Mouse (Mus musculus) cerebellum, postnatal 4 days (tissue): ENCODE data around the gene Tk1.
"Not testable (repeated sequence)": the region's sequence is repeated elsewhere in the genome, so short reads cannot be mapped to it uniquely, and the experiment has no call there.

Source experiments
- DNase-seq, 2 experiments: peaks; one replicate each; pipeline ENCODE4 v3.0.0; 2022; ENCODE audit warnings: low spot score in 2 of 2, mixed read lengths in 1 of 2

Tk1 gene

DNA sequence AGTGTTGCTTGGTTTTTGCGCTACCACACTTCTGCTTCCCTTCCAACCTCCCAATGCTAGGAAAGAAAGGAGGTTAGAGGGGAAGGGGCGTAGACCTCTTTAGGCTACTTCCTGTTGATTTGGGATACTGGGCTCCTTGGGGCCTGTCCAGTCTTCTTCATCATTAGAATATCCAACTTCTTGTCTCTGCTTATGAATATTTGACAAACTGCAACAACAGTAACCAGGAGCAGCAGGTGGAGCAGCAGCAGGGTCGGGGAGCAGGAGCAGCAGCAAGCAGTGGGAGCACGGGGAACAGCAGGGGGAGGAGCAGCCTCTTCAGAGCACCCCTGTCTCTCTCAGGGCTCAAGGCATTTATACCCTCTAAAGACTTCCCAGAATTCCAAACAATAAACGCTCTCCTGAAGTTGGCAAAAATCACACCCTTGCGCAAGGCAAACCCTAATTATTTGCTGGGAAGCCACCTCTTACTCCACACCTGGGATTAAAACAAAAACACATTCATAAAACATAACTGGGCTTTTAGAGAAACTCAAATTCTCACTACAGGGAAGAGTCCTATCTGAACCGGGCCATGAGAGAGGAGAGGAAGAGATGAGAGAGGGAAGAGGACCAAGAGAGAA, 21.8 kb upstream of the Tk1 start:
- DNase-seq, result no peak

DNA sequence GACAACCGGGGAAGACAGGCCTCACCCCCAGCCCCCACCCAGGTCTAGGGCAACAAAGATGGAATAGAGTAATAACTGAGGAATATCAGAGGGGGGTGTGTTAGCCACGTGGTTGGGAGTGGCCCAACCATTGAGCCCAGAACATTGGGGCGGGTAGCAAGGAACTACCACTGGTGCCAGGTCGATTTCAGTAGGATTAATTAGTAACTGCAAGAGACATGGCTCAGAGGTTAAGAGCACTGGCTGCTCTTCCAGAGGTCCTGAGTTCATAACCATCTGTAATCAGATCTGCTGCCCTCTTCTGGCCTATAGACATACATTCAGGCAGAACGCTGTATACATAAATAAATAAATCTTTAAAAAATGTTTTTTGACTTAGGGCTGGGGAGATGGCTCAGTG, 20.7 kb upstream of the Tk1 start:
- DNase-seq, result no peak

DNA sequence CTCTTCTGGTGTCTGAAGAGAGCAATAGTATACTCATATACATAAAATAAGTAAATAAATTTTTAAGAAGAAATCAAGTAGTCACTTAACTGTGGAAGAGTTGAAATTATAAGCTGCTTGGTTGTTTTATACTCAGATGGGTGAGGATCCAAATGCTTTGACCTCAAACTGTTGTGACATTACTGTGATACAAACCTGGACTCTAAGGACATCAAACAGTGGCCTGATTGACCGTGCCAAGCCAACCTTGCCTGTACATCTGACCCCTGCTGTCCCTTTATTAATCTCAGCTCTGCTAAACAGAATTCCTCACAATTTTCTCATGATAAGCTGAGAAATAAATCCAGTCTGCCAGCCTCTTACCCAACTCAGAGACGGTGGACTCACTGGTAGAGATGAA, 19.8 kb upstream of the Tk1 start:
- DNase-seq, result no peak

DNA sequence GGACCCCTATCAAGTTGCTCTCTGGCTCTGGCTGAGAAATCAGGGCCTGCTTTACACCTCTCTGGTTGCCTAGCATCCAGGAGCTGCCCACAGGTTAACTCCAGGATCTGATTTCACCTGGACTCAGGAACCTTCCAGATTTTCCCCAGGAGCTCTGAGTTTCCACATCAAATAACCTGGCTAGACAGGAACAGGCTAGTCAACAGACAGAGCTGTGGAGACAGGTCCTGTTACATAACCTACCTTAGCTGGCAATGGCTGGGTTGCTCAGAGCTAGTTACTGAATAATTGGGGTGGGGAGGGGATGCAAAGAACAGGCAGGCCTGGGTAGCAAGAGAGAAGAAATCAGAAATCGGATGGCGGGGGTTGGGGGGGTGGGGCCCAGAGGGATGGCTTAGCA, 19.1 kb upstream of the Tk1 start:
- no peak for DNase-seq

DNA sequence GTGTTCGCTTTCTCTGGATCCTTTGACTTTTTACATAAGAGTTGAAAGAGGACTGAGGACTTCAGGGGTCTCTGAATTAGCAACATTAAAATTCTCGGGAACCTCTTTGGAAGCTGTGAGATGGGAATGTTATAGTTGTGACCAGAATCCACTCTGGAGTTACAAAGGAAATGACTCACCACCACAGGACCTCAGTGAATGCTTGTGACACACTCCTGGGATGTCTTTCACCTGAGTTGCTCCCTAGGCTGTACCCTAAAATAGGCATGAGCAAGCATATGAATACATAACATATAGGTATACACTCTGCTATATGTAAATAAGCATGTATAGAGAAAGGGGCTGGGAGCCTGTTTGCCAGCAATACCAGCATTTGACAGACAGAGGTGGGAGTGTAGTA, 17.5 kb upstream of the Tk1 start:
- no peak for DNase-seq

DNA sequence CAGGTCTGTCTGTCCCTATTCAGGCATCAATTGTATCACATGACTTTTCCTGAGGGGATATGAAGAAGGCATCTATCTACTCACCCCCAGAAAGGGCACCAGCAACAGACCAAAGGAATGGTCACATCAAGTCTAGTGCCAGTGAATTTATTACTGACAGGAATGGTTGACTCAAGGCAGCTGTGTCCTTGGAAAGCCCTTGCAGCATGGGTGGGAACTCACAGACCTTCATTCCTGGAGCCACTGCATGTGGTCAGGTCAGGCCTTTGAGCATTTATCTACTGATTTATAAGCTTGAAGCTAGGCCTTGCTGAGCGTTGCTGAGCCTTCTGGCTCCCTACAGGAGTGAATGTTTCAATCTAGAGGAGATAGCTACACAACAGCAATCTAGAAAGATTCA, 15.0 kb upstream of the Tk1 start:
- DNase-seq, result no peak

DNA sequence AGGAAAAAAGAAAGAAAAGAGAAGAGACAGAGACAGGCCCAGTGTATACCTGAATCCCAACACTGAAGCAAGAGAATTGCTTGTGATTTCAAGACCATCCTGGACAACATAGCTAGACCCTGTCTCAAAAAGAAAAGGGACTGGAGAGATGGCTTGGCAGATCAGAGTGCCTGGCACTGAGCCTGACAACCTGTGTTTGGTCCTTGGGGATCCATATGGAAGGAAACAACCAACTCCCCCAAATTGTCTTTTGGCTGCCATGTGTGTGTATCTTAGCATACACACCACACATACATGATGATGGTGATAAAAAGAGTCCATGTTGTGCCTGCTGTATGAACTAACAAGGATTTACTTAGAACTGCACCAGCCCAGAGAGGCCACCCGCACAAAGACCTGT, 13.1 kb upstream of the Tk1 start:
- DNase-seq, result no peak

DNA sequence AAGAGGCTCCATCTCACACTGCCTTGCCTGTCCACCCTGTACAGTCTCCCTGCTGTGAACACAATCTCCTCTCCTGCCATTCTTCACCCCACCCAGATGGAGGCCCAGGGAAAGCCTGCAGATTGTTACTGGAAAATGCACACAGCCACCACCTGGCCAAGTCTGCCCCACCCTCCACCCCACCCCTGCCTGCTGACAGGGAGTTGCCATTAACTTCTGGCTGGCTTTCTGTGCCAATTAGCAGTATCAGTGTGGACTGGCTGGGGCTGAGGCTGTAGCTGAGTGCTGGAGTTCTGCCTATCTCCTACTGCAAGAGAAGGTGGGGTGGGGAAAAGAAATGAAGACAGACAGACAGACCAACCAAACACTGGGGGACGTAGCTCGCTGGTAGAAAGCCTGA, 12.7 kb upstream of the Tk1 start:
- DNase-seq, result no peak

DNA sequence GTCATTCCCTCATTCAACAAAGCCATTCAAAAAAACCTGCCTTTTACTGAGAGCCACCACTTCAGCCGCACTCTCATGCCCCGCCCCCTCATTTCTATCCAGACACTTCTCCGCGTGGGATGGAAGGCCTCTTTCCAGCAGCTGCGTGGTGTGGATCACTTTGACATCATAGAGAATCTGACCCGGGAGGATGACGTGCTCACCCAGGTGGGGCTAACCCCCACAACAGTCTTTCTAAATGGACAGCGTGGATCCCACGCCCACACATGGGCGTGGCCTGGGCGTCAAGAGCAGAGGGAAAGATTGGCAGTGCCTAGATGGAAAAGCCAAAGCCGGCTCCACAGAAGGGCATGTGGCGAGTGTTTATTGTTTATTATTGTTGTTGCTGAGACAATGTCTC, 10.4 kb upstream of the Tk1 start:
- DNase-seq, result no peak

DNA sequence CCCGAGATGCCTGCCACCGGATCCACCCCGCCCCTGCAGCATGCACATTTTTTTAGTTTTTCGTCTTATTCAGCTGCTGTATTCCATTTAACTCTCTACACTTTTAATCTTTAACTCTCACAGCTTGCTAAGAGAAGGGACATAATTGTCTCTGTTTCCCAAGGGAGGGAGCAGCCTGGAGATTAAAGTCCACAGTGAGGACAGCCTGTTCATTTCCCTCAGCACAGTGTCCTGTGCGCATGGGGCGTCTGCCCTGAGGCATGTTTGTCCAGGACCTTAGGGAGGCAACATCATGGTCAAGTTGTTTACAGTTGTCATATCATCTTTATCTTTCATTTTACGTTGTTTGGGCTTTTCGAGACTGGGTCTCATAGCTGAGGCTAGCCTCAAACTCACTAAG, 8.2 kb upstream of the Tk1 start:
- DNase-seq, result no peak

DNA sequence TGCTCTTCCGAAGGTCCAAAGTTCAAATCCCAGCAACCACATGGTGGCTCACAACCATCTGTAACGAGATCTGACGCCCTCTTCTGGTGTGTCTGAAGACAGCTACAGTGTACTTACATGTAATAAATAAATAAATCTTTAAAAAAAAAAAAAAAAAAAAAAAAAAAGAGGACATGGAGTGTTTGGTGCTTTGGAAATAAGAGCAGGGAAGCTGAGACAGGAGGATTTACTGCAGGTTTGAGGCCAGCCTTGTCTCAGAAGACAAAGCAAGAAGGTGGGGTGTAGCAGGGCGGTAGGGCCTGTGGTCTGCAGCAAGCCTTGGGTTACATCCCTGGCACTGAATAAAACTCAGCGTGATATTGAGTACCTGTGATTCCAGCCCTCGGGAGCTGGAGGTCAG, 7.6 kb upstream of the Tk1 start:
- not testable (repeated sequence) for DNase-seq

DNA sequence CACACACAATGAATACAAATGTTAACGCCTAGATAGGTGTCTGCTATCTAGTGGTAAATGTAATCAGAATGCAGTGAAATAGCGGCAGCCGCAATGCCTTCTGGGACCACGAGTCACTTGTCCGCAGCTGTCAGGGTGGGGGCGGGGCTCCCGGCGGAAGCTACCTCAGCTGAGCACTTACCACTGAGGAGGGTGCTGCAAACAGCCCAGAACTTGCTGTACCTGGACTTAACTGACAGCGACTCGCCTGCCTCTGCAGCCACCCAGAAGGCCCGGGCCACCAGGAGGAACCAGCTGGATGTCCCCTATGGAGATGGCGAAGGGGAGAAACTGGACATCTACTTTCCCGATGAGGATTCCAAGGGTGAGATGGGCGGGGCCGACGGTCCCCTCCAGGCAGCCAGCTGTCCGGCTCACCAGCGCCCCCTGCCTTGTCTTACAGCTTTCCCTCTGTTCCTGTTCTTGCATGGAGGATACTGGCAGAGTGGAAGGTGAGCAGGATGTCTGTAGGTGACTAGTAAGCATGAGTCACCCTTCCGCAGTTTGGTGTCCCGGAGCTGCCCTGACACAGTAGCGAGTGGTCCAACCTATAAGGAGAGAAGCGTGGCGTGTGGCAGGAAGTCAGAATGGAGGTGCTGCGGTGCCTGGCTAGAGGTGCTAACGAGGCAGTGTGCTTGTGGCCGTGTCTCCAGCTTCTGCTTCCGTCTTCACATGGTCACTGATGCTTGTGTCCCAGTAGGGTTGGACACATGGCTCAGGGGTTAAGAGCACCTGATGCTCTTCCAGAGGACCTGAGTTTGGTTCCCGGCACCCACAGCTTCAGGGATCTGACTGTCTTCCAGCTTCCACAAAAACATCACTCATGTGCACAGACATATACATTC, 6.4 kb upstream of the Tk1 start:
- peak; percentile 36 to 69 for DNase-seq

DNA sequence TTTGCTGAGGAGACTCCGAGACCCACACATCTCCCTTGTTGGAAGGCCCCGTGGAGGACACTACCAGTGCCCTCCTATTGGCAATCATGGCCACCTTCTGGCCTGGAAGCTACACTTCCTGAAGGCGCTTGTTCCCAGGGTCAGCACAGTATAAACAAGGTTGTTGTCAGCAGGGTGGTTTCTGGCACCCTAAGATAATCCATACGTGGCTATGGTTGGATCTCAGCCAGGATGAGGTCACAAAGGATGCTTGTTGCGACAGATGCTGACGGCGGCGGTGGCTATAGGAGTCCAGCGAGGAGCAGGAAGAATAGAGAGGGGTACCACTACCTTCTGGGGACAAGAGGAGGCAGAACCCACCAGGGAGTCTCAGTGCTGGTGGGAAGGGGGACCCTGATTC, 4.5 kb upstream of the Tk1 start:
- DNase-seq, result no peak

DNA sequence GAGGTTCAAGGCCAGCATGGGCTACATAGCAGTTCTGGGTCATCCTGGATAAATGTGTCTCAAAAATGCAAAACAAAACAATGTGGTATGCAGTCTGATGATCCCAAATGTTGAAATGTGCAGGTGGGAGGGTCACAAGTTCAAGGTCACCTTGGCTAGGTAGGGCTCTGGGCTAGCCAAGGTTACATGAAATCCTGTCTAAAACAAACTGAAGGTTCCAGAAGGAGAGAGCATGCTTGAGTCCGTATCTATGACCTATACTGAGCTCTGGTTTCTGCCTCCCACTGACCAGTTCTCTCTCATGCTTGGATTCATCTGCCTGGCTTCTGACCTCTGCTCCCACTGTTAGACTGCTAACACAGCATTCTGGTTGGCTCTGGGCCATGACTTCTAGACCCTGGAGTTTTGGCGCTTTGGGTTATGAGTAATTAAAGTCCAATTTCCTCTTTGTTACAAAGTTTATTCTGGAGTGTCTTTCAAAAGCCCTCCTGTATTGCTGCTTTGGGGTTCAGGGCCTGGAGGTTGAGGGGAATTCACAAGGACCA, 3.9 kb upstream of the Tk1 start:
- DNase-seq, result no peak

DNA sequence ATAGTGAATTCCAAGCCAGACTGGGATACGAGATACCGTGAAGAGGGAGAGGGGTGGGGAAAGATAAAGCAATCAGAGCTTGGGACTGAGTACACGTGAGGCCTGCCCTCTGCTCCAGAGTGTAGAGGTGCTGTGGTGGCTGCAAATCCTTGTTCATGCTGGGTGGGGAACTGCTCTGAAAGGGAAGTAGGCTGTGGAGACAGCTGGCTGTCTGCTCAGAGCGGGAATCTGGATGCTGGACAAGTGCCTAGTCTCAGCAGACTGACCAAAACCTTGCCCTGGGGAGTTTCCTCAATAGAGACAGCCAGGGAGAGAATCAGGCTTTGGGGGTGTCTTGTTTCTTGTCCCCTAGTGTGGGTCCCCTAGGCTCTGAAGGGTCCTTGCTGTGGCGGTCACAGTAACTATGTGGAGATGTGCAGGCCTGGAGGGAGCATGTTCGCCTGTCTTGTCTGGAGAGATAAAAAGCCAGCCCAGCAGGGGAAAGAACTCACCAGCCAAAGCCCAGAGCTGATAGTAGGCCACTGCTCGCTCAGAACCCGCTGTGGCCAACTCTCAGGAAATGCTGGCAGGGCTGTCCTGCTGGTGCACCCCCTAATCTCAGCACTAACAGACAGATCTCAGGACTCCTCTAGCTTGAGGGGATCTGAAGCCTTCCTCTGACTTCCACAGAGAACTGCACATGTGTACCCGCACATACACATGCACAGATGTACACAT, 3.2 kb upstream of the Tk1 start:
- DNase-seq, result peak in 1 of 2 experiments; percentile 54

DNA sequence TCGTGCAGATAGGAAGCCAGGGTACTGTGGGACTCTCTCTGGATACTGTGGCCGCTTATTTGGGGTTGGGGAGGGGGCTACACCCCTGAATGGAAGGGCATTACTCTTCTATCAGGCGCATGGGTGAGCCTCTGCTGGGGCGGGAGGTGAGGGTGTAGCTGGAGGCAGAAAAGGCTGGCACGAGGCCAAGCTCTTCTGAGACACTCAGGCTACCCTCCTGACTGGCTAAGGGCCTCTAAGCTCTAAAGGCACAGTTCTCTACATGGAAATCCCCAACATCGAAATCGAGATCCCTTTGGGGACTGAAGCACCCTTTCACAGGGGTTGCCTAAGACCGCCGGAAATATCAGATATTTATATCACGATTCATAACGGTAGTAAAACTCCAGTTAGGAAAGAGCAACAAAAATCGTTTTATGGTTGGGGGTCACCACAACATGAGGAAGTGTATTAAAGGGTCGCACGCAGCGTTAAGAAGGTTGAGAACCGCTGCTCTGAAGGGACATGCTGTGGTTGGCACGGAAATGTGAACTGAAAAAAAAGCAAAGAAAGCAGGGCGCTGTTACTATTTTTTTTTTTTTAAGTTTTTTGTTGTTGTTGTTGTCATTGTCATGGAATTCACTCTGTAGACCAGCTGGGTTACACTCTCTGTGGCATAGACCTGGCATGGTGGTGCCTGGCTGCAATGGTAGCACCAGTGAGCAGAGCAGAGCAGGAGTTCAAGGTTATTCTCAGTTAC, 2.4 kb upstream of the Tk1 start:
- no peak for DNase-seq

DNA sequence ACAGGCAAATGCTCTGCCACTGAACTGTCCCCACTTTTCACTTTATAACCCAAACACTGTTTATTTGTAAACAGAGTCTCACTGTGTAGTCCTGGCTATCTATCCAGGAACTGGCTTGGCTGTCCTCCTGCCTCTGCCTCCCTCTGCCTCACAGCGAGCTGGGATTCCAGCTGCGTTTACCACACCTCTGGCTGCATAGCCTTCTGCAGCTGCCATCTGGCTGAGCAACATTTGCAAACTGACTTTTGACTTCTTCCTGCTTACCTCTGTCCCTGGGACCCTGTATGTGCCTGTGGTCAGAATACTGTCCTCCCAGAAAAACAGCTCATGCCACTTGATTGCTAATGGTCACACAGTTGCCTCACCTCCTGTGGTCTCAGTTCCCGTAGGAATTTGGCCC, 1.5 kb upstream of the Tk1 start:
- no peak for DNase-seq

DNA sequence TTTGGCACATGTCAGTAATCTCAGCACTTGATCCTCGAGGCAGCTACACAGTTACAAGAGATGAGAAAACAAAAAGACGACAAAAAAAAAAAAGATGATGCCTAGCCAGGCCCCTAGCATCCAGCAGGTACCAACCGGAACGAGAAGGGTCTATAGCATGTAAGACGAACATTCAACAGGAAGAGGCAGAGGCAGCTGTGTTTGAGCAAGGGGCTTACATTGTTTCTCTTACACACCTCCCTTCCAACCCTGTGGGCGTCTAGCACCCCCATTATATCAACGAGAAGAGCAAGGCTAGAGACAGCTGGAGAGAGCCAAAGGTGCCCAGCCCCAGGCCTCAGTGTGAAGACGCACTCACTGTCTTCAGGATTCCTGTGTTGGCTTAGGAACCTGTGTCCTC, 1.0 kb upstream of the Tk1 start:
- no peak for DNase-seq

DNA sequence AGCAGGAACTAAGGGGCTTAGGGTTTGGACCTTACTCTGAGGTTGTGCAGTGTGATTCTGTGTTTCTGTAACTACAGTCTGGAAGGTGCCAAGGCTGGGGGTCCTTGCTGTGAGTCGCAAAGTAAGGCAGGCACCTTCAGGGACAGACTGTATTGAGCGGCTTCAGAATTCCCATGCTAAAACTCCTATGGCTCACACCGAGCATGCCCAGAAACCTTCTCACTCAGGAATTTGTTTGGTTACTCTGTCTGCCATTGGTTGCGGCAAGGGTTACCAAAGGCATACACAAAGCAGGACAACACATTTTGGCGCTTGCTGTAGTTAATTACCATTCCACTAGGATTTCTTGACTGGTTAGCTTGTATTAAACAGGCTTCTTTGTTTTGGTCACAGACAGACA, 272 bp upstream of the Tk1 start:
- no peak for DNase-seq

DNA sequence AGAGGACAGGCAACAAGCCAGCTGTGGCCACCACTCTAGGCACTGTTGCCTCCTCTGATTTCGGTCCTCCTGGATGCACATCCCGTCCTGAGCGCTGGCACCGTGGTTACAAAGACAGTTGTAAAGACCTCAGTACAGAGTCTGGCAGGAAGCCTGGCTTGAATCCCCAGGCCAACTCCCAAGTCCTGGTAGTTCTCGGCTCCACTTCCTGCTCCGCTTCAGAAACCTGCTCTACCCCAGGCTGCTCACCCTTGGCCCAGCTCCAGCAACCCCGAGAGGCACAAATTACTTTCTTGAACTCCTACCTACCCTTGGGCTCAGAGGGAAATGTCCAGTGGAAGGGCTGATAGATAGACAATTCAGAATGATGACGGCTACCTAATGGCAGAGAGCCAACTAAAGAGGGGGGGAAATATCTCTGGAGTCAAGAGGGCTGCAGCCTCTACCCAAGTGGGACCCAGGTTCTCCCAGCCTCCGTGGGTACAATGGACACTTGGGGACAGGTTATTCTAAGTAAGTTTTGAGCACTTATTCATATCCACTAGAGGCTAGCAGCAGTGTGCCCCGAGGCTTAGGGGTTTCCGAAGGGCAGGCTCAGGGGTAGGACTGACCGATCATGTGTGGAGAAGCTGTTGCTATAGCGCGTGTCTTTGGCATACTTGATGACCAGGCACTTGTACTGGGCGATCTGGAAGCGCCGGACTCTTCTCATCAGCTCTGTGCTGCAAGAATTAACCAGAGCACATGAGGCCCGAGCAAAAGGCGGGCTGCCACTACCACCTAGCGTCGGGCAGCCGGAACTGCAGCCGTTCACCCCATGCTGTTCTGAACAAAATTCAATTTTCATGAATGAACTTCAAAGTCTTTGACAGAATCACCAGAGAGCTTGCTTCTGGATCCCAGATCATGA, 1.6 kb downstream of the Tk1 start:
- DNase-seq, result peak; percentile 62 to 83

DNA sequence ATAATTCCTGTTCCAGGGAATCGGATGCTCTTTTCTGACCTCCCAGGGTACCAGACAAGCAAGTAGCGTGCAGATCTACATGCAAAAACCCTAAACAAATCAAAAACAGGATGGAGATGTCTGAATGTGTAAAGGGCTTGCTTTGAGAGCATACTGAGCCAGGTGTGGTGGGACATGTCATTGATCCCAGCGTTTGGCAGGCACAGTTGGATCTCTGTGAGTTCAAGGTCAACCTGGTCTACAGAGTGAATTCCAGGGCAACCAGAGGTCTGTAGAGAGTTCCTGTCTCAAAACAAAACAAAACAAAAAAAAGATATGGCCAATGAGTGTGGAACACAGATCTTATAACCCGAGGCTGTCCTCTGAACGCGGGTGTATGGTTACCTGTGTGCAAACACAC, 2.5 kb downstream of the Tk1 start:
- DNase-seq, result no peak
